Mouse (Mus musculus): ENCODE measurements around the gene Dop1a. TPM values are rescaled to one million over a fixed set of nuclear protein-coding genes. Genes with fewer than 3 reads are reported as not detected.

The Dop1a gene
- 14.3 and 16.8 TPM in 2 replicates for polyA plus RNA-seq (2014; fragmentation: Nextera tagmentation; extraction: Ambion mirVana)

- Histone ChIP-seq H3K4me1 (replicated peaks; ENCODE audit: control insufficient read depth, insufficient read depth, low read length) (no peaks in the 10 kb centered on the region; the same call in 1 of the 2 replicates), H3K4me3 (ENCODE audit: low read depth, low read length) (peak within 1 kb of the TSS; percentile 78), H3K27ac (ENCODE audit: low read depth, low read length) (peak within 1 kb of the TSS; percentile 6; the same call in 1 of the 2 replicates), H3K36me3 (ENCODE audit: control insufficient read depth, insufficient read depth, low read length) (no peaks in the 10 kb centered on the region), H3K4me2 (ENCODE audit: low read depth, low read length, severe bottlenecking) (peak within 1 kb of the TSS; percentile 90), H3K9me3 (ENCODE audit: control insufficient read depth, low read length) (no peaks in the 10 kb centered on the region), H3K9ac (ENCODE audit: low read length) (peak within 1 kb of the TSS; percentile 82), H3K27me3 (ENCODE audit: control insufficient read depth, insufficient read depth, low read length) (peaks cover 6% of the 10 kb centered on the region; the same call in 1 of the 2 replicates)
- peak; percentile 96 for DNase-seq (ENCODE audit: low spot score)
- ATAC-seq (replicated peaks; ENCODE audit: low FRiP score): peak; percentile 95
- WGBS: under 1% methylated on average over 74 of the region's 93 CpGs
Observed at GRCm38 (mm10) chr9:86466990-86467870, at the start of gene Dop1a. Gene Dop1a, plus strand, starts transcription at chr9:86467154.

DNA sequence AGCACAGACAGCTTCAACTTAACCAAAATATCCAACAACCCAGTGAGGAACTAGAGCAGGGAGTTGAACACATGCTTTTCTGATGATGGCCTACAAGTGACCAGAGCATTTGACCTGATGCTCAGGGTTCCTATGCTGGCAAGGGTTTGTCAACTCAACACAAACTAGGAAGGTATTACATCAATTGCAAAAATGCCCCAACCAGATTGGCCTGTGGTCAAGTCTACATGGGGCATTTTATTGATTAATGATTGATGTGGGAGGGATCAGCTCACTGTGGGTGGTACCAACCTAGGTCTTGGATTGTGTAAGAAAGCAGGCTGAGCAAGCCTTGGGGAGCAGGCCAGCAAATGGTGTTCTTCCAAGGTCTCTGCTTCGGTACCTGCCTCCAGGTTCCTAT is 49.0 kb upstream of the Dop1a start:
- DNase-seq (ENCODE audit: low spot score): no peak
- WGBS: 100% methylated on average over 1 of the region's 1 CpGs

DNA sequence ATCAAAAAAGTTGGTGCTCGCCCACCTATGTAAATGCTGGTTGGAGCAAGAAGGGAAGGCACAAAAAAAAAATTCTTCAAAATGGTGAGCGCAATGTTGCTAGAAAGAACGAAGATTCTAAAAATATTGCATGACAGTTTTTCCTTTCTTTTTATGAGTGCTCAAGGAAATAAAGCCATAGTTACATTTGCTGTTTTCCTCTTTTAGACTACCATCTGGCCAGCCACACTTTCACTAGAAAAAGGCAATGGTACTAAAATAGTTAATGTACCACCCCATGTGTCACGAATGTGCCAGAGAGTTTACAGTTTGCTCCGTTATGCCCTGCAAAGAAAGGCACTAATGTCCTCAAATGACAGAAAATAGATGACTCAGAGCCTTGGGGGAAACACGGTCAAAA is 47.6 kb upstream of the Dop1a start:
- no peak overlapping the region for H3K4me3 ChIP-seq (ENCODE audit: low read depth, low read length)
- no peaks in the 10 kb centered on the region for H3K27me3 ChIP-seq (ENCODE audit: control insufficient read depth, insufficient read depth, low read length)
- H3K27ac ChIP-seq (ENCODE audit: low read depth, low read length): no peak overlapping the region
- H3K9me3 ChIP-seq (ENCODE audit: control insufficient read depth, low read length): no peaks in the 10 kb centered on the region
- ATAC-seq (replicated peaks; ENCODE audit: low FRiP score): no peak
- WGBS: 92% methylated on average over 6 of the region's 6 CpGs
- no peak for DNase-seq (ENCODE audit: low spot score)
- no peak overlapping the region for H3K9ac ChIP-seq (ENCODE audit: low read length)
- H3K36me3 ChIP-seq (ENCODE audit: control insufficient read depth, insufficient read depth, low read length): no peaks in the 10 kb centered on the region
- H3K4me2 ChIP-seq (ENCODE audit: low read depth, low read length, severe bottlenecking): no peak overlapping the region
- no peaks in the 10 kb centered on the region for H3K4me1 ChIP-seq (replicated peaks; ENCODE audit: control insufficient read depth, insufficient read depth, low read length)

More for the DNA sequence above, 49.0 kb upstream of the Dop1a start:
- H3K9me3 ChIP-seq (ENCODE audit: control insufficient read depth, low read length): no peaks in the 10 kb centered on the region
- H3K4me3 ChIP-seq (ENCODE audit: low read depth, low read length): no peak overlapping the region
- H3K36me3 ChIP-seq (ENCODE audit: control insufficient read depth, insufficient read depth, low read length): no peaks in the 10 kb centered on the region
- H3K4me1 ChIP-seq (replicated peaks; ENCODE audit: control insufficient read depth, insufficient read depth, low read length): no peaks in the 10 kb centered on the region
- no peak for ATAC-seq (replicated peaks; ENCODE audit: low FRiP score)
- H3K27ac ChIP-seq (ENCODE audit: low read depth, low read length): no peak overlapping the region
- no peak overlapping the region for H3K4me2 ChIP-seq (ENCODE audit: low read depth, low read length, severe bottlenecking)
- H3K27me3 ChIP-seq (ENCODE audit: control insufficient read depth, insufficient read depth, low read length): no peaks in the 10 kb centered on the region
- H3K9ac ChIP-seq (ENCODE audit: low read length): no peak overlapping the region

GRCm38 (mm10) chr9:86423331-86423730 is 43.6 kb upstream of the Dop1a start:
- no peak overlapping the region for H3K4me3 ChIP-seq (ENCODE audit: low read depth, low read length)
- ATAC-seq (replicated peaks; ENCODE audit: low FRiP score) (no peak), DNase-seq (ENCODE audit: low spot score) (no peak)
- H3K4me2 ChIP-seq (ENCODE audit: low read depth, low read length, severe bottlenecking): no peak overlapping the region
- H3K27ac ChIP-seq (ENCODE audit: low read depth, low read length): no peak overlapping the region
- WGBS: 87% methylated on average over 4 of the region's 4 CpGs
- H3K4me1 ChIP-seq (replicated peaks; ENCODE audit: control insufficient read depth, insufficient read depth, low read length): no peaks in the 10 kb centered on the region
- no peaks in the 10 kb centered on the region for H3K27me3 ChIP-seq (ENCODE audit: control insufficient read depth, insufficient read depth, low read length)
- no peaks in the 10 kb centered on the region for H3K36me3 ChIP-seq (ENCODE audit: control insufficient read depth, insufficient read depth, low read length)
- H3K9me3 ChIP-seq (ENCODE audit: control insufficient read depth, low read length): no peaks in the 10 kb centered on the region
- no peak overlapping the region for H3K9ac ChIP-seq (ENCODE audit: low read length)

GRCm38 (mm10) chr9:86435510-86435909 is 31.4 kb upstream of the Dop1a start:
- H3K4me3 ChIP-seq (ENCODE audit: low read depth, low read length): no peak overlapping the region
- no peaks in the 10 kb centered on the region for H3K27me3 ChIP-seq (ENCODE audit: control insufficient read depth, insufficient read depth, low read length)
- H3K4me1 ChIP-seq (replicated peaks; ENCODE audit: control insufficient read depth, insufficient read depth, low read length): no peaks in the 10 kb centered on the region
- no peak overlapping the region for H3K9ac ChIP-seq (ENCODE audit: low read length)
- H3K9me3 ChIP-seq (ENCODE audit: control insufficient read depth, low read length): no peaks in the 10 kb centered on the region
- no peak overlapping the region for H3K27ac ChIP-seq (ENCODE audit: low read depth, low read length)
- 94% methylated on average over 3 of the region's 3 CpGs for WGBS
- H3K36me3 ChIP-seq (ENCODE audit: control insufficient read depth, insufficient read depth, low read length): no peaks in the 10 kb centered on the region
- ATAC-seq (replicated peaks; ENCODE audit: low FRiP score) (no peak), DNase-seq (ENCODE audit: low spot score) (no peak)
- no peak overlapping the region for H3K4me2 ChIP-seq (ENCODE audit: low read depth, low read length, severe bottlenecking)

- H3K9me3 ChIP-seq (ENCODE audit: control insufficient read depth, low read length): no peaks in the 10 kb centered on the region
- no peaks in the 10 kb centered on the region for H3K27me3 ChIP-seq (ENCODE audit: control insufficient read depth, insufficient read depth, low read length)
- H3K36me3 ChIP-seq (ENCODE audit: control insufficient read depth, insufficient read depth, low read length): no peaks in the 10 kb centered on the region
- ATAC-seq (replicated peaks; ENCODE audit: low FRiP score): no peak
- no peak for DNase-seq (ENCODE audit: low spot score)
- 97% methylated on average over 8 of the region's 8 CpGs for WGBS
- no peak overlapping the region for H3K27ac ChIP-seq (ENCODE audit: low read depth, low read length)
- no peak overlapping the region for H3K9ac ChIP-seq (ENCODE audit: low read length)
- no peak overlapping the region for H3K4me3 ChIP-seq (ENCODE audit: low read depth, low read length)
- no peak overlapping the region for H3K4me2 ChIP-seq (ENCODE audit: low read depth, low read length, severe bottlenecking)
- H3K4me1 ChIP-seq (replicated peaks; ENCODE audit: control insufficient read depth, insufficient read depth, low read length): no peaks in the 10 kb centered on the region
Observed at GRCm38 (mm10) chr9:86436608-86437007, 30.3 kb upstream of the Dop1a start.

- Histone ChIP-seq H3K9me3 (ENCODE audit: control insufficient read depth, low read length) (no peaks in the 10 kb centered on the region), H3K27ac (ENCODE audit: low read depth, low read length) (no peak overlapping the region), H3K4me3 (ENCODE audit: low read depth, low read length) (no peak overlapping the region), H3K4me1 (replicated peaks; ENCODE audit: control insufficient read depth, insufficient read depth, low read length) (no peaks in the 10 kb centered on the region), H3K36me3 (ENCODE audit: control insufficient read depth, insufficient read depth, low read length) (no peaks in the 10 kb centered on the region), H3K4me2 (ENCODE audit: low read depth, low read length, severe bottlenecking) (no peak overlapping the region), H3K27me3 (ENCODE audit: control insufficient read depth, insufficient read depth, low read length) (no peaks in the 10 kb centered on the region), H3K9ac (ENCODE audit: low read length) (no peak overlapping the region)
- ATAC-seq (replicated peaks; ENCODE audit: low FRiP score) (no peak), DNase-seq (ENCODE audit: low spot score) (no peak)
- 67% methylated on average over 11 of the region's 11 CpGs for WGBS
Observed at GRCm38 (mm10) chr9:86438337-86439009, 28.5 kb upstream of the Dop1a start.

- no peak overlapping the region for H3K4me2 ChIP-seq (ENCODE audit: low read depth, low read length, severe bottlenecking)
- no peaks in the 10 kb centered on the region for H3K4me1 ChIP-seq (replicated peaks; ENCODE audit: control insufficient read depth, insufficient read depth, low read length)
- H3K4me3 ChIP-seq (ENCODE audit: low read depth, low read length): no peak overlapping the region
- no peaks in the 10 kb centered on the region for H3K27me3 ChIP-seq (ENCODE audit: control insufficient read depth, insufficient read depth, low read length)
- DNase-seq (ENCODE audit: low spot score): no peak
- 88% methylated on average over 4 of the region's 4 CpGs for WGBS
- H3K9me3 ChIP-seq (ENCODE audit: control insufficient read depth, low read length): no peaks in the 10 kb centered on the region; the same call in 1 of the 2 replicates
- no peak overlapping the region for H3K9ac ChIP-seq (ENCODE audit: low read length)
- no peaks in the 10 kb centered on the region for H3K36me3 ChIP-seq (ENCODE audit: control insufficient read depth, insufficient read depth, low read length)
- ATAC-seq (replicated peaks; ENCODE audit: low FRiP score): no peak
- no peak overlapping the region for H3K27ac ChIP-seq (ENCODE audit: low read depth, low read length)
Observed at GRCm38 (mm10) chr9:86442248-86442647, 24.7 kb upstream of the Dop1a start.

Measured in forebrain, embryonic 11.5 days (tissue).